Mouse (Mus musculus) gastrocnemius, postnatal 10 days (tissue): Measurements from ENCODE around the gene Nlrc5. TPM values are rescaled to one million over a fixed set of nuclear protein-coding genes. Genes with fewer than 3 reads are reported as not detected.

Experiments used
- DNase-seq: peaks from one replicate; pipeline ENCODE4 v3.0.0; 2021; ENCODE audit warnings: mixed read lengths
- total RNA-seq, 2 experiments: library from RNA; stranded (reverse); gene quantifications; 2 replicates each; pipeline ENCODE4 v1.2.3; 2021

The Nlrc5 gene
- total RNA-seq, 2 experiments from 2014 or later, result 0.42 to 0.88 TPM

DNA sequence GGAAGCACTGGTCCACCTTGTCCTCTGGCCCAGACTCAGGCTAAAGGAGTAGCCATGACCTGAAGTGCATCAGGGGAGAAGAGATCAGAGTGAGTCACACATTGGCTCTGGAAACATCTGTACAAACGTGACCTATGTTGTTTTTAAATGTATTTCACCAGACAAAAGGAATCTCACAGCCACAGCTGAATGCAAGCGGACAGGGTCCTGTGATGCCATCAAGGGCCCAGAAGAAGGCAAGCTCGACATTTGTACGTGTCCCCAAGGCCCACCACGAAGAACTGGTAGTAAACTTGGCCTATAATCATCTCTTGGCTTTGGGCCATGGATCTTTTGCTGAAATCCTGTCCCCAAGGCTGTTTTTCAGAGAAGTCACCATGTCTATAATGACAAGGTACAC is 35.5 kb downstream of the Nlrc5 start:
- DNase-seq, result no peak

DNA sequence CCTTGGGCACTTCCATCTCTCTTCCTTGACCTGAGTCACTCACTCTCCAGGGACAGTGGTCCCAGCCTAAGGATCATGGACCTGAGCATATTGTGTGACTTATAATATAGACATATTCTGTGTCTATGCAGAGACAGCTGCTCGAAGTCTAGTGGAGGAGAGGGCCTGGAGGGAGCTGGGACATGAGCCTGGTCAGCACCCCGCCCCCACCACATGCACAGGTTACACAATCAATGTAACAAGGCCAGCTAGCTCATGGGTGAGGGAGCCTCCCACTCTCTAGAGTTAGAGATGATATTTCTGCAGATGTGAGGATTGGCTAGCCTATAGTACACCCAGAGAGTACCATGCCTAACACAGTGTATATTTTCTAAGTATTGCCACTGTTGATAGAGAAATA is 36.6 kb downstream of the Nlrc5 start:
- DNase-seq, result no peak

- no peak for DNase-seq
Measured at GRCm38 (mm10) chr8:94471281-94471680, 37.1 kb downstream of the Nlrc5 start.

DNA sequence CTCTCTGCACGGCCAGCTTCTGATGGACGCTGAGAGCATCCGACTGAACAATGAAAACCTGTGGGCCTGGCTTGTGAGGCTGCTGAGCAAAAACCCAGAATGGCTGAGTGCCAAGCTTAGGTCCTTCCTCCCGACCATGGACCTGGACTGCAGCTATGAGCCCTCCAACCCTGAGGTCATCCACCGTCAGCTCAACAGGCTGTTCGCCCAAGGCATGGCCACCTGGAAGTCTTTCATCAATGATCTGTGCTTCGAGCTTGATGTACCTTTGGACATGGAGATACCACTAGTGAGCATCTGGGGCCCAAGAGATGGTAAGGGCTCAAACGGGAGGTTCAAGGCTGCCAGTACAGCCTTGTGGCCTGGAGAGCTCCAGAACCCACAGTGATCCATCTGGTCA is 38.6 kb downstream of the Nlrc5 start:
- no peak for DNase-seq

GRCm38 (mm10) chr8:94473431-94473830 is 39.3 kb downstream of the Nlrc5 start:
- no peak for DNase-seq

DNA sequence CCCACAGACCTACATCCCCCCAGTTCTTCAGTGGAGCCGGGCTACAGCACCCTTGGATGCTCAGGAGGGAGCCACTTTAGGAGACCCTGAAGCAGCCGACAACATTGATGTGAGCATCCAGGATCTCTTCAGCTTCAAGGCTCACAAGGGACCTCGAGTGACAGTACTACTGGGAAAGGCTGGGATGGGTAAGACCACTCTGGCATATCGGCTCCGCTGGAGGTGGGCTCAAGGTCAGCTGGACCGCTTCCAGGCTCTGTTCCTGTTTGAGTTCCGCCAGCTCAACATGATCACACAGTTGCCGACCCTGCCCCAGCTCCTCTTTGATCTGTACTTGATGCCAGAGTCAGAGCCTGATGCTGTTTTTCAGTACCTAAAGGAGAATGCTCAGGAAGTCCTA is 41.6 kb downstream of the Nlrc5 start:
- no peak for DNase-seq

DNA sequence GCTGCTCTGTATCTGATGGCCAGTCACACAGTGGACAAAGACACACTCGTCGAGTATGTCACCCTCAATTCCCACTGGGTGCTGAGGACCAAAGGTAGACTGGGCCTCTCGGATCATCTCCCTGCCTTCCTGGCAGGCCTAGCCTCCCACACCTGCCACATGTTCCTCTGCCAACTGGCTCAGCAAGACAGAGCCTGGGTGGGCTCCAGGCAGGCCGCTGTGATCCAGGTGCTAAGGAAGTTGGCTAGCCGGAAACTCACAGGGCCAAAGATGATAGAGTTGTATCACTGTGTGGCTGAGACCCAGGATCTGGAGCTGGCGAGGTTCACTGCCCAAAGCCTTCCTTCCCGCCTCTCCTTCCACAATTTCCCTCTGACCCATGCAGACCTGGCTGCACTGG is 42.7 kb downstream of the Nlrc5 start:
- DNase-seq, result no peak

- no peak for DNase-seq
Measured at GRCm38 (mm10) chr8:94482051-94482450, 47.9 kb downstream of the Nlrc5 start.

DNA sequence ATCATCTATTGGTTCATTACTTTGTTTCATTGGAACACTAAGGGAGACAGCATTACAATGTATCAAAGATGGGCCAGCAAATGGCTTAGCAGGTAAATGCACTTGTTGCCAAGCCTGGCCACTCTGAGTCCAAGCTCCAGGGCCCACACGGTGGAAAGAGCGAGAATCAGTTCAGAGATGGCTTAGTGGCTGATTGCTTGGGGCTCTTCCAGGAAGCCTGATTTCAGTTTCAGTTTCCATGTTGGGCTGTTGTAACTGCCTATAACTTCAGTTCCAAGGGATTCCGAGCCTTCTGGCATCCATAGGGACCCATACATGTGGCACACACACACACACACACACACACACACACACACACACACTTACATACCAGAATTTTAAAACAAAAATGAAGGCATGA is 51.1 kb downstream of the Nlrc5 start:
- DNase-seq, result no peak

DNA sequence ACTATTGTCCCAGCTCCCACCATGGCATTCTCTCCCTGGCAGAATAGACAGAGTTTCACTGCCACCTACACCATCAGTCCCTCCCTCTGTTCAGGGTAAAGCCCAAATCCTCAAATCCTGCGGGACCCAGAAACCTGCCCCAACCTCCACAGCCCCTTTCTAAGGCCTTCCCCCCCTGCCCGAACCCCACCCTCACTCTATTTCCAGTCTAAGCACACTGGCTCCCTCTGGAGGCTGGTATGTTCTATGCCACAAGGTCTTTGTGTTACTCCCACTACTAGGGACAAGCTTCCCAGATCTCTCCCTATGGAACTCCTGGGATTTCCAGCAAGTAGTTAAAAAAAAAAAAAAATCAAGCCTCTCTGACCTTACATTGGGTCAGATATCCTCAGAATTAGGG is 51.7 kb downstream of the Nlrc5 start:
- peak; percentile 54 for DNase-seq

DNA sequence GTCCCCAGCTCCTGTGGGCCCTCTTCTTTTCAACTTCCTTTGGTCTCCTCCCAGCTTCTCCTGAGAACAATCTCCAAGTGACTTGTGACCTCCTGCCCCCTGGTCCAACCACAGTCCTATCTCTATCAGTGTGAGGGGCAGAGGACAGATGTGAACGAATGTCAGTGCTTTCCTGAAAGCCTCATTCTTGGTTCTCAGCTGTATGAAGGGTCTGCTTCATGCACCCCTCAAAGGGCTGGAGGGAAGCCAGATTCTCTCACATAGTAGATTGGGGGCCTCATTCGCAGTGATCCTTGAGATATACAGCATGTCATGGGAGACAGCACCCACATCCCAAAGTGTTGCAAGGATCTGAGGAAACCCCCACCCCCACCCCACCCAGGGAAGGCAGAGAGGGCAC is 53.9 kb downstream of the Nlrc5 start:
- no peak for DNase-seq

DNA sequence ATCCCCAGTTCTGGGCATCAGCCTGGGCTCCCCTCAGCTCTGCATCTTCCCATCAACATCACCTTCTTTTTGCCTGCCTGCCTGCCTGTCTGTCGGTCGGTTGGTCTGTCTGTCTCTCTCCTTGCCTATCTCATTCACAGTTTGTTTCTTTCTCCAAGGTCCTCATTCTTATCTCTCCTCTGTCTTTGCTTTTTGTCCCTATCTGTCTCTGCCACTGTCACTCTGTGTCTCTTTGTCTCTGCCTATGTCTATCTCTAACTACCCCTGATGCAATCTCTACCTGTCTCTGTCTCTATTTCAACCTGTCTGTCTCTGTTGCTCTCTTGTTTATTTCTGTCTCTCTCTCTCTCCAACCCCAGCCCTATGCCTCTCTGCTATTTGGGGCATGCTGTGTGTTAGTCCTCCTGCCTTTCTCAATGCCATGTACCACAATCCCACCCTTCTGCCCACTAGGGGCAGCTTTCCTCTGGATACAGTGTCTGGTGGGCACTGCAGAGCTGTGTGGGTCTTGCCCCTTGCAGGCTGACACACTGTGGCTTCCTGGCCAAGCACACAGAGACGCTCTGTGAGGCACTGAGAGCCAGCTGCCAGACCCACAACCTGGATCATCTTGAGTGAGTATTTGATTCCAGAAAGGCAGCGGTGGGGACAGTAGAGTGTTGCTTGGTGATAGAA is 55.8 kb downstream of the Nlrc5 start:
- no peak for DNase-seq

- peak; percentile 80 for DNase-seq
Measured at GRCm38 (mm10) chr8:94492021-94492681, 58.0 kb downstream of the Nlrc5 start.

DNA sequence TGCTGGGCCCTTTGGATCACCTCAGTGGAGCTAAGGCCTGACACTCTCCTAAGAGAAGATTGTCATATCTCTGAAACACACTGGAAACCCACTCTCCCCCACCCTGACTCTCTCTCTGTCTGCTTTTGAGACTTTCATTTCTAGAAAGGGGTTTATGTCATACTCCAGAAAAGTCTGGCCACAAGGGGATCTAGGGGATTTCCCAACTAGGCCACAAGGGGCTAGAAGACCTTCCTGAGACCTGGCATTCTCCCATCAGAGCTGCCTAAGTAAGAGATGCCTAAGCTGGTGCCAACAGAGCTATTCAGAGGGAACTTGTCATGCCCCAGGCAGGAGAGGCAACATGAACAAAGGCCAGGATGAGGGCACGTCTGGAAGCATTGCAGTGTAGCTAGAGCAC is 59.1 kb downstream of the Nlrc5 start:
- no peak for DNase-seq

DNA sequence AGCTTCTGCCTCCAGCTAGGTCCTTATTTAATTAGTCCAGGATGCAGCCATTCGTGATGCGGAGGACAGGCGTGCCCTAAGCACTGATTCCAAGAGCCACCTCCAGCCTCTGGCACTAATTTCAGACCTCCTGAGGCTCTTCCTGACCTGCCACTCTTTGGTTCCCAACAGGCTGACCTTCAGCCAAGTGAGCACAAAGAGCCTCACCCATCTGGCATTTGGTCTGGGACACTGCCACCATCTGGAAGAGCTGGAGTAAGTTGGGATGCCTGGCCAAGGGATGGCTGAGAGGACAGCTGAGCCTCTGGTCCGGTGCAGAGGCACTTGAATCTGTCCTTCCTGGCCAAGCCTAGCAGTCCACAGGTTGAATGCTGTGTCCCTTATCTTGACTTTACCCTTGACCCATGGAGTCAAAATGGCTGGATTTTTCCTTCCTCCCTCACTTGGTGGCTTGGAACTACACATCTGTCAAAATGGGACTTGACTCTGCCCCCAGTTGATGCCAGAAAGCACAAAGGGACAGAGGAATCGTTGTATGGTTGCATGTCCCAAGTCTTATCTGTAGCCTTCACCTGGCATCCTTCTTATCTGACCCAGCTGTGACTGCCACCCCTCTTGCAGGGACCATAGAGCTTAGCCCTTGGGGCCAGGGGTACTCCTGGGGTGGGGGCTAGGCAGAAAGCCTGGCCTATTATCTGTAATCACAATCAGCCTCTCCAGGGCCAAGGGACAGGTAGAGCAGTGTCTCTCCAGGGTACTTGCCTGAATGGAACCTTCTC is 81.5 kb downstream of the Nlrc5 start:
- no peak for DNase-seq

- no peak for DNase-seq
Measured at GRCm38 (mm10) chr8:94516209-94516593, 82.0 kb downstream of the Nlrc5 start.

- no peak for DNase-seq
Measured at GRCm38 (mm10) chr8:94516766-94517165, 82.6 kb downstream of the Nlrc5 start.

DNA sequence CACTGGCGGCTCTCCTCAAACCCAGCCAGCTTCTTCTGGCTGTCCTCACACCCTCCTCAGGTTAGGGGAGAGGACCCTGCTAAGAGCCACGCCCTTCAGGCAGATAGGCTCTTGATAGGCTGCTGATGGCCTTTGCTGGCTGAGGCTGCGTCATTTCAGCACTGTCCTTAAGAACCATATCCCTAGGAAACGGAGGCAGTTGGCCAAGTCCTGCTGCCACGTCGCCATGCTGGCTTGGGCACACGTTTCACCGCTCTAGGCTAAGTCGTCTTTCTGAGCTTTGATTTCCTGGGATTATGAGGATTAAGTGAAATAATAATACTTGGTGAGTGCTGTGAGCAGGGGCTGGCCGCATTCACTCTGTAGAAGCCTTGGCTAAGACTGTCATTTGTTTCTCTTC is 84.2 kb downstream of the Nlrc5 start:
- DNase-seq, result no peak

DNA sequence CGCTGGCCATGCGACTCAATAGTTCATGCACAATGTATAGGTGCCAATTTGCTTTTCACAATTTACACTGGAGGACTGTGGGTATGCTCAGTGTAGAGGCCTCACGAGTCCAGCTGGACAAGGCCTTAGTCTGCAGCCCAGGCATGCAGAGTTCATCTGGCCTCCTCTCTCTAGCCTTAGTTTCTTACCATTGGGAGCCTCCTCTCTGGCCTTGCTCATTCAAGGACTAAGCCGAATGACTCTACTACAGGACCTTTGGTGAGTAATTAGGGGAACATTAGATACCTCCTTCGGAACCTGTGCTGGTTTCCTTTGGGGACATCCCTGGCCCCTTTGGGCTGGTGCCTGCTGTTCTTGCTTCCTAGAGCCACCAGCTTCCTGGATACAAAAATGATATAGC is 84.9 kb downstream of the Nlrc5 start:
- no peak for DNase-seq

DNA sequence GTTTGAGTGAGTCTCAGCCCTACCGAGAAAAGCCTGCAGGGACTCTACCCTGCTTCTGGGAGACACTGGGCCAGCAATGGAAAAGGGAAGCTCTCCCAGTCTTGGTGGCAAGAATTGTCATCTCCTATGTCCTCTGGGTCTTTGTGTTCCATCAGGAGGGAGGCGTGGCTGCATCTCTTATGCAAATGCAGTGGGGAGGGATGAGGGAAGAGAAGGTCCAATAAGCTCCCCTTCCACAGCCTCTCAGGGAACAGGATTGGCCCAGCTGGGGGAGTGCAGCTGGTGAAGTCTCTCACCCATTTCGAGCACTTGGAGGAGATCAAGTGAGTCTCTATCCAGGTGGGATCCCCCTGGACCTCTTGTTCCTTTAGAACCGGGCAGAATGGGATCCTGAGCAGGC is 87.3 kb downstream of the Nlrc5 start:
- no peak for DNase-seq

DNA sequence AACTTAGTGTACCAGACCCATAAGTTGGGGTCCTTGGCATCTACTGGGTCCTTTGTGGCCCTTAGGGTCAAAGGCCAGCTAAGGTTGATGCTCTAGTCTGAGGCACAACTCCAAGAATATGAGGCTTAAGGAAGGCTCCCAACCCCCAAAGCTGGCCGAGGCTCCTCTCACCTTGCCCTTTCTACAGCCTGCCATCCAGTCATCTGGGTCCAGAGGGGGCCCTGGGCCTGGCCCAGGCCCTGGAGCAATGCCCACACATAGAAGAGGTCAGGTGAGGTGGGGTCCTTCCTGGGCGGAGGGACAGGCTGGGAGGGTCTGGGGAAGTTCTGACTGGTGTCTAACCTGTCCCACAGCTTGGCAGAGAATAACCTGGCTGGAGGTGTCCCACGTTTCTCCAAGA is 88.3 kb downstream of the Nlrc5 start:
- no peak for DNase-seq

DNA sequence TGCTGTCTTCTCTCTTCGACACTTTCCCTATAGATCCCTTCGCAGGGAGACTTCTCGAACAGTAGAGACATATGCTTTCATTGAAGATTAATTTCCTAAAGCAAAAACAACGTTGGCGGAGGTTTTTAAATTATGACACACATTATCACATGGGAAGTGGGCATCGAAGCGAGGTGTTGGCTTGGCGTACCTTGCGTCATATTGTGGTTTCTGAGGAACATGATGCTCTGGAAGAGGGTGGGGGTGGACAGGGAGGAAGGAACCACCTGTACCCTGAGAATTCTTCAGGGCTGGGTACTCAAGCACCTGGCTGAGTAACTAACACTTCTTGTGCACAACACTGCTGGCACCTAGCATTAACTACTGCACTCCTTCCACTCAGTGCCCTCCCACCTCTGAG is 90.4 kb downstream of the Nlrc5 start:
- no peak for DNase-seq

GRCm38 (mm10) chr8:94527178-94527577 is 93.0 kb downstream of the Nlrc5 start:
- DNase-seq, result no peak

DNA sequence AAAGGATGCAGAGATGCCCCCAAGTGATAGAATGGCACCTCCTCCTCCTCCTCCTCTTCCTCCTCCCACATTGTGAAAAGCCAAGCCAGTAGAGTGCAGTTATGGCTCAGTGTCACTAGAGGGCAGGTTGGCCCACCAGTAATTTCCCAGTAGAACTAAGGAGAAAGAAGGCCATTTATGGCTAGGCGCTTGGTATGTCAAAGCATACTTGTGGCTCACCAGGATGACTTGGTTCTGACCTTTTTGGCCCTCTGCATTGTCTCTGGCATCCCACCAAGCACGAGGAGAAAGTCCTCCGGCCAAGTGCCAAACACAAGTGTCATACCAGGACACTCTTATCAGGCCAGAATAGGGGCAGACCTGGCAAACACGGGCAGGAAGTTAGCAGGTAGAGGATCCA is 94.1 kb downstream of the Nlrc5 start:
- no peak for DNase-seq
